Mouse (Mus musculus) ES-E14 (cell line): ENCODE data around the gene Rtraf. TPM values are rescaled to one million over a fixed set of nuclear protein-coding genes. Genes with fewer than 3 reads are reported as not detected.

Source experiments
- DNase-seq: peaks from one replicate; pipeline ENCODE4 v3.0.0-alpha.2; 2013; ENCODE audit warnings: low read depth, low spot score
- H3K27ac ChIP-seq: 2 replicates; pipeline ENCODE4 v1.5.1; 2012; ENCODE audit warnings: low read depth, mild to moderate bottlenecking, low read length, moderate library complexity, mixed read lengths; ENCODE audit not compliant: poor library complexity, insufficient read depth, severe bottlenecking
- H3K36me3 ChIP-seq: 2 replicates; pipeline ENCODE4 v1.6.1; 2012; ENCODE audit warnings: mild to moderate bottlenecking, low read length, moderate library complexity, mixed read lengths; ENCODE audit not compliant: control insufficient read depth, poor library complexity, insufficient read depth, severe bottlenecking
- H3K4me1 ChIP-seq, 2 experiments: fragments of 150-350 bp in 1 of 2; sonication (generic) in 1 of 2; 2 replicates each; pipeline ENCODE4 v1.6.1; 2012; ENCODE audit warnings: low read length in 2 of 2, mild to moderate bottlenecking in 1 of 2, mixed read lengths in 1 of 2; ENCODE audit not compliant: control insufficient read depth in 2 of 2, insufficient read depth in 2 of 2, poor library complexity in 1 of 2
- H3K4me3 ChIP-seq, 2 experiments: fragments of 150-350 bp in 1 of 2; sonication (generic) in 1 of 2; 2 replicates each; pipeline ENCODE4 v1.5.1; 2012; ENCODE audit warnings: low read length in 2 of 2, low read depth in 1 of 2, mild to moderate bottlenecking in 1 of 2, mixed read lengths in 1 of 2; ENCODE audit not compliant: insufficient read depth in 1 of 2, poor library complexity in 1 of 2, severe bottlenecking in 1 of 2
- H3K9ac ChIP-seq: 2 replicates; pipeline ENCODE4 v1.6.1; 2012; ENCODE audit warnings: low read depth, mild to moderate bottlenecking, low read length, mixed read lengths; ENCODE audit not compliant: poor library complexity, insufficient read depth, severe bottlenecking
- H3K9me3 ChIP-seq: fragments of 150-350 bp; sonication (generic); 2 replicates; pipeline ENCODE4 v1.6.1; 2012; ENCODE audit warnings: low read depth, mild to moderate bottlenecking, low read length; ENCODE audit not compliant: control insufficient read depth, insufficient read depth
- CHD2 ChIP-seq: IDR thresholded peaks from 2 replicates; pipeline ENCODE4 v1.6.1; 2014; ENCODE audit warnings: mild to moderate bottlenecking, low read depth, low read length, inconsistent platforms
- HCFC1 ChIP-seq: IDR thresholded peaks from 2 replicates; pipeline ENCODE4 v1.6.1; 2012; ENCODE audit warnings: low read length, inconsistent platforms, borderline replicate concordance; ENCODE audit not compliant: insufficient read depth
- MAFK ChIP-seq: IDR thresholded peaks from 2 replicates; pipeline ENCODE4 v1.6.1; 2014; ENCODE audit warnings: mild to moderate bottlenecking, low read depth, low read length, inconsistent platforms; ENCODE audit not compliant: insufficient read depth
- ZC3H11A ChIP-seq: IDR thresholded peaks from 2 replicates; pipeline ENCODE4 v1.6.1; 2012; ENCODE audit warnings: low read depth, mild to moderate bottlenecking, inconsistent platforms, low read length, borderline replicate concordance
- ZNF384 ChIP-seq: IDR thresholded peaks from 2 replicates; pipeline ENCODE4 v1.6.1; 2012; ENCODE audit warnings: low read depth, low read length, inconsistent platforms
- in situ Hi-C, 2 experiments: fragments of 600-800 bp; cut with MboI; formaldehyde crosslinking; loops; one replicate each; pipeline ENCODE4 v1.15.1; 2025; ENCODE audit warnings: low sequenced_read_pairs in 2 of 2, inconsistent platforms in 1 of 2; ENCODE audit not compliant: unreplicated experiment in 2 of 2
- total RNA-seq: library from RNA; depleted of rRNA; stranded (reverse); fragments of 300-350 nt; gene quantifications from 2 replicates; pipeline ENCODE4 v1.2.3, GENCODE M21; 2012

The Rtraf gene
- total RNA-seq, 1 experiment: 118 TPM

- Histone ChIP-seq H3K4me3 (no peak overlapping the region), H3K27ac (no peak overlapping the region), H3K9ac (no peak overlapping the region), H3K9me3 (no peaks in the 10 kb centered on the region), H3K36me3 (peaks cover 65% of the 10 kb centered on the region), H3K4me1 (no peaks in the 10 kb centered on the region)
- in situ Hi-C loops: no loop called here
- no peak for DNase-seq
- TF ChIP-seq CHD2 (no peak), ZNF384 (no peak)
Observed at GRCm38 (mm10) chr14:19794881-19795280, 28.7 kb downstream of the Rtraf start.

GRCm38 (mm10) chr14:19788443-19788842, 35.2 kb downstream of the Rtraf start:
- TF ChIP-seq HCFC1 (no peak), ZC3H11A (no peak), ZNF384 (no peak), CHD2 (no peak), MAFK (no peak)
- no peak overlapping the region for H3K27ac ChIP-seq
- DNase-seq: no peak
- H3K9ac ChIP-seq: no peak overlapping the region
- no peaks in the 10 kb centered on the region for H3K4me1 ChIP-seq
- H3K9me3 ChIP-seq: no peaks in the 10 kb centered on the region
- H3K36me3 ChIP-seq: peaks cover 57% of the 10 kb centered on the region
- in situ Hi-C loops: loop anchor here in 1 of 2 experiments (5.0 kb wide), 1 partner anchor 49 kb away; no protein-coding TSS in a partner anchor
- no peak overlapping the region for H3K4me3 ChIP-seq

DNA sequence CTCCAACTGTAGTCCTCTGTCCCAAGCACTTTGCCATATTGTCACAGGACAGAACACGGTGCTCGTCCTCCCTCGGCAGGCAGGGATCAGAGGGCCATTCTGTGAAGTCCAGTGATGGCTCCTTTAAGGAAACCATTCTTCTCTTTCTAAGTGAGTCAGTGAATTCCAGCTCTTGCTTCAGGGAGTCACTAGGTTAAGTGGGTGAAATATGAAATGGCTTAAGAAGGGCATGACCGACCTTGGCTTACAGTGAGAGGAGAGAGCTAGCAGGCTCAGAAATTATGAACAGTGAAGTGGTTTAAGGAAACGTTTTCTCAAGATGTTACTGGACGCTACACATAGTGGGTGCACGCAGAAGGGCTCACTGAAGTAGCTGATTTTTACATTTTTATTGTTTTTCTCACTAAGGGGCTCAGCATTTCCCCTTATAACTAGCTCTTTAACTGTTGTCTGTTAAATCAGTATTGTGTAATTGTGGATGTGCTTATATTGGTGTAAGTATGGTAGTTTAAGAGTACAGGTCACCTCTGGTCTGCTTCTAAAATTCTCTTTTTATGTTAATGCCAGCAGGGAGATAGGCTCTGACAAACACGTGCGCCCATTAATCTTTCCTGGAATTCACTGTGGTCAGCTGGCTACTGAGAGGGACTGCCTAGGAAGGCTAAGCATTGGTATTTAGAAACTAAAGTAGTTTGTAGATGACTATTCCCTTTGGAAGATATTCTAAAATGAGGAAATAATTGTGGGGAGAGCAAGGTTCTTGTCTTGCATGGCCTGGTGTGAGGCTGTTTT, 37.6 kb downstream of the Rtraf start:
- H3K4me3 ChIP-seq: no peak overlapping the region
- DNase-seq: no peak
- no peaks in the 10 kb centered on the region for H3K9me3 ChIP-seq
- no peak overlapping the region for H3K27ac ChIP-seq
- H3K9ac ChIP-seq: no peak overlapping the region
- H3K4me1 ChIP-seq: no peaks in the 10 kb centered on the region
- peaks cover 45% of the 10 kb centered on the region for H3K36me3 ChIP-seq
- TF ChIP-seq ZC3H11A (no peak), CHD2 (no peak), HCFC1 (no peak), MAFK (no peak), ZNF384 (no peak)
- in situ Hi-C loops: loop anchor here in 1 of 2 experiments (5.0 kb wide), 1 partner anchor 51 kb away; no protein-coding TSS in a partner anchor

- H3K27ac ChIP-seq: no peak overlapping the region
- TF ChIP-seq HCFC1 (no peak), ZNF384 (no peak), MAFK (no peak), CHD2 (no peak), ZC3H11A (no peak)
- no peaks in the 10 kb centered on the region for H3K9me3 ChIP-seq
- H3K9ac ChIP-seq: no peak overlapping the region
- 0 out of 4 replicates have a peak, but pooled peaks cover 0 to 3% of the 10 kb centered on the region in 2 experiments for H3K4me1 ChIP-seq
- no peak overlapping the region for H3K4me3 ChIP-seq
- peaks cover 62% of the 10 kb centered on the region for H3K36me3 ChIP-seq
- no peak for DNase-seq
- in situ Hi-C loops: no loop called here
Observed at GRCm38 (mm10) chr14:19777945-19778344, 45.7 kb downstream of the Rtraf start.
